Mouse (Mus musculus) limb, embryonic 14.5 days (tissue): ENCODE measurements at regions not wholly inside any gene's neighbourhood (a gene's known extent, or its start where the extent isn't known, plus 50 kb on each side); places are given as distances from the start of the nearest gene placed in this dataset.

Source experiments
- ATAC-seq: fragments of 200-750 bp; cut with Nextera tagmentation; 2 replicates; pipeline ENCODE4 v1.8.0; 2017; ENCODE audit warnings: low read depth, moderate number of reproducible peaks, moderate TSS enrichment; ENCODE audit not compliant: low FRiP score
- DNase-seq: peaks from one replicate; pipeline ENCODE4 v3.0.0-alpha.2; 2015; ENCODE audit warnings: low spot score
- H3K27ac ChIP-seq: fragments of 300-500 bp; sonication (generic); replicated peaks from 2 replicates; pipeline ENCODE4 v1.5.1; 2014; ENCODE audit warnings: low read depth, mild to moderate bottlenecking, low read length, moderate library complexity, mixed read lengths
- H3K27me3 ChIP-seq: fragments of 300-500 bp; sonication (generic); 2 replicates; pipeline ENCODE4 v1.6.1; 2014; ENCODE audit warnings: low read length, mixed read lengths; ENCODE audit not compliant: control insufficient read depth, insufficient read depth
- H3K36me3 ChIP-seq: fragments of 300-500 bp; sonication (generic); 2 replicates; pipeline ENCODE4 v1.6.1; 2014; ENCODE audit warnings: mild to moderate bottlenecking, low read length, moderate library complexity, mixed read lengths; ENCODE audit not compliant: control insufficient read depth, insufficient read depth
- H3K4me1 ChIP-seq: fragments of 300-500 bp; sonication (generic); 2 replicates; pipeline ENCODE4 v1.6.1; 2014; ENCODE audit warnings: antibody characterized with exemption, low read length, mixed read lengths; ENCODE audit not compliant: control insufficient read depth, insufficient read depth
- H3K4me2 ChIP-seq: fragments of 300-500 bp; sonication (generic); replicated peaks from 2 replicates; pipeline ENCODE4 v1.6.1; 2014; ENCODE audit warnings: low read depth, mild to moderate bottlenecking, low read length, moderate library complexity; ENCODE audit not compliant: severe bottlenecking
- H3K4me3 ChIP-seq: fragments of 300-500 bp; sonication (generic); replicated peaks from 2 replicates; pipeline ENCODE4 v1.5.1; 2014; ENCODE audit warnings: low read length
- H3K9ac ChIP-seq: fragments of 300-500 bp; sonication (generic); 2 replicates; pipeline ENCODE4 v1.6.1; 2014; ENCODE audit warnings: mild to moderate bottlenecking, low read depth, low read length, moderate library complexity; ENCODE audit not compliant: severe bottlenecking
- H3K9me3 ChIP-seq: fragments of 300-500 bp; sonication (generic); 2 replicates; pipeline ENCODE4 v1.6.1; 2016; ENCODE audit warnings: low read length; ENCODE audit not compliant: control insufficient read depth
- POLR2A ChIP-seq: fragments of 200-500 bp; IDR thresholded peaks from 2 replicates; pipeline ENCODE4 v1.8.0; 2012; ENCODE audit warnings: inconsistent platforms, mild to moderate bottlenecking, moderate library complexity, borderline replicate concordance; ENCODE audit not compliant: insufficient read depth, insufficient read length; ENCODE audit errors: extremely low read depth
- WGBS: fragments of 180-500 bp; shearing (Covaris S2); extraction: QIAGEN DNeasy Blood & Tissue Kit; methylation state at CpG from one replicate; pipeline ENCODE4 v1.1.7; 2014; 5-methylcytosine and 5-hydroxymethylcytosine counted together

- Histone ChIP-seq H3K4me3 (no peak overlapping the region), H3K36me3 (no peaks in the 10 kb centered on the region), H3K27me3 (no peaks in the 10 kb centered on the region), H3K27ac (no peak overlapping the region), H3K4me2 (no peak overlapping the region), H3K9me3 (no peaks in the 10 kb centered on the region), H3K4me1 (0 out of 2 replicates have a peak, but pooled peaks cover 3% of the 10 kb centered on the region), H3K9ac (no peak overlapping the region)
- no peak for TF ChIP-seq POLR2A
- no peak for ATAC-seq
- 62% methylated on average over 5 of the region's 5 CpGs for WGBS
- no peak for DNase-seq
Measured at GRCm38 (mm10) chr1:186889584-186889852, 77.7 kb upstream of the D1Pas1 start.

- 50% methylated on average over 11 of the region's 11 CpGs for WGBS
- Histone ChIP-seq H3K9me3 (no peaks in the 10 kb centered on the region), H3K4me1 (0 out of 2 replicates have a peak, but pooled peaks cover 3% of the 10 kb centered on the region), H3K4me3 (no peak overlapping the region), H3K27me3 (no peaks in the 10 kb centered on the region), H3K4me2 (no peak overlapping the region), H3K27ac (no peak overlapping the region), H3K9ac (no peak overlapping the region), H3K36me3 (no peaks in the 10 kb centered on the region)
- no peak for DNase-seq
- ATAC-seq = no peak
- TF ChIP-seq POLR2A = no peak
Measured at GRCm38 (mm10) chr1:186888767-186889583, 78.2 kb upstream of the D1Pas1 start.

GRCm38 (mm10) chr1:186887127-186887526 is 80.1 kb upstream of the D1Pas1 start:
- Histone ChIP-seq H3K36me3 (no peaks in the 10 kb centered on the region), H3K4me2 (no peak overlapping the region), H3K27ac (no peak overlapping the region), H3K27me3 (no peaks in the 10 kb centered on the region), H3K9ac (no peak overlapping the region), H3K4me3 (no peak overlapping the region), H3K9me3 (no peaks in the 10 kb centered on the region), H3K4me1 (0 out of 2 replicates have a peak, but pooled peaks cover 3% of the 10 kb centered on the region)
- WGBS = 67% methylated on average over 3 of the region's 3 CpGs
- TF ChIP-seq POLR2A = no peak
- ATAC-seq = no peak
- DNase-seq = no peak

- no peaks in the 10 kb centered on the region for H3K27me3 ChIP-seq
- no peaks in the 10 kb centered on the region for H3K9me3 ChIP-seq
- H3K9ac ChIP-seq = no peak overlapping the region
- no peak overlapping the region for H3K4me2 ChIP-seq
- no peak overlapping the region for H3K4me3 ChIP-seq
- TF ChIP-seq POLR2A = no peak
- H3K36me3 ChIP-seq = no peaks in the 10 kb centered on the region
- no peaks in the 10 kb centered on the region for H3K4me1 ChIP-seq
- WGBS = 66% methylated on average over 2 of the region's 2 CpGs
- ATAC-seq (no peak), DNase-seq (no peak)
- no peak overlapping the region for H3K27ac ChIP-seq
Measured at GRCm38 (mm10) chr1:186880391-186880790, 86.8 kb upstream of the D1Pas1 start.

- ATAC-seq = no peak
- H3K4me2 ChIP-seq = no peak overlapping the region
- no peaks in the 10 kb centered on the region for H3K36me3 ChIP-seq
- H3K27ac ChIP-seq = no peak overlapping the region
- no peak overlapping the region for H3K9ac ChIP-seq
- no peak for DNase-seq
- WGBS = 87% methylated on average over 10 of the region's 10 CpGs
- H3K4me1 ChIP-seq = no peaks in the 10 kb centered on the region
- H3K4me3 ChIP-seq = no peak overlapping the region
- no peak for TF ChIP-seq POLR2A
- no peaks in the 10 kb centered on the region for H3K9me3 ChIP-seq
- H3K27me3 ChIP-seq = no peaks in the 10 kb centered on the region
Measured at GRCm38 (mm10) chr1:186860608-186861444, 106.4 kb upstream of the D1Pas1 start.
